Mouse (Mus musculus): ENCODE measurements around the gene Ogfr.

The Ogfr gene

GRCm38 (mm10) chr2:180589123-180589831, at the start of gene Ogfr:
TSS of gene Ogfr (plus strand) at chr2:180589245.
- peak; percentile 84 for DNase-seq (ENCODE audit: low spot score)

GRCm38 (mm10) chr2:180543675-180544074, 45.4 kb upstream of the Ogfr start:
- no peak for DNase-seq (ENCODE audit: low spot score)

GRCm38 (mm10) chr2:180545046-180545445, 44.0 kb upstream of the Ogfr start:
- no peak for DNase-seq (ENCODE audit: low spot score)

- no peak for DNase-seq (ENCODE audit: low spot score)
These were observed 41.5 kb upstream of the Ogfr start for GRCm38 (mm10) chr2:180547384-180548106.

GRCm38 (mm10) chr2:180552340-180552739, 36.7 kb upstream of the Ogfr start:
- DNase-seq (ENCODE audit: low spot score) = no peak

- DNase-seq (ENCODE audit: low spot score) = no peak
These were observed 33.8 kb upstream of the Ogfr start for GRCm38 (mm10) chr2:180555219-180555618.

GRCm38 (mm10) chr2:180556470-180556869, 32.6 kb upstream of the Ogfr start:
- DNase-seq (ENCODE audit: low spot score) = no peak

- no peak for DNase-seq (ENCODE audit: low spot score)
These were observed 28.8 kb upstream of the Ogfr start for GRCm38 (mm10) chr2:180560245-180560644.

GRCm38 (mm10) chr2:180562146-180562545, 26.9 kb upstream of the Ogfr start:
- DNase-seq (ENCODE audit: low spot score) = no peak

- DNase-seq (ENCODE audit: low spot score) = no peak
These were observed 25.7 kb upstream of the Ogfr start for GRCm38 (mm10) chr2:180563296-180563695.

GRCm38 (mm10) chr2:180563841-180564240, 25.2 kb upstream of the Ogfr start:
- no peak for DNase-seq (ENCODE audit: low spot score)

- DNase-seq (ENCODE audit: low spot score) = peak; percentile 47
These were observed 22.7 kb upstream of the Ogfr start for GRCm38 (mm10) chr2:180566240-180566913.

GRCm38 (mm10) chr2:180569028-180569643, 19.9 kb upstream of the Ogfr start:
- no peak for DNase-seq (ENCODE audit: low spot score)

GRCm38 (mm10) chr2:180576482-180576881, 12.6 kb upstream of the Ogfr start:
- DNase-seq (ENCODE audit: low spot score) = no peak

GRCm38 (mm10) chr2:180578686-180579085, 10.4 kb upstream of the Ogfr start:
- DNase-seq (ENCODE audit: low spot score) = peak; percentile 61

- no peak for DNase-seq (ENCODE audit: low spot score)
These were observed 8.0 kb upstream of the Ogfr start, which contains the start of gene Mrgbp for GRCm38 (mm10) chr2:180581002-180581401. TSS of gene Mrgbp (plus strand) at chr2:180581304.

GRCm38 (mm10) chr2:180582481-180583153, 6.4 kb upstream of the Ogfr start:
- peak; percentile 96 for DNase-seq (ENCODE audit: low spot score)

GRCm38 (mm10) chr2:180583154-180583507, 5.9 kb upstream of the Ogfr start:
- peak; percentile 27 for DNase-seq (ENCODE audit: low spot score)

- peak; percentile 40 for DNase-seq (ENCODE audit: low spot score)
These were observed 316 bp upstream of the Ogfr start for GRCm38 (mm10) chr2:180588736-180589122.

- DNase-seq (ENCODE audit: low spot score) = no peak
These were observed 8.4 kb downstream of the Ogfr start, which contains the start of gene Col9a3 for GRCm38 (mm10) chr2:180597490-180597889. TSS of gene Col9a3 (plus strand) at chr2:180597790.

GRCm38 (mm10) chr2:180598157-180598705, 9.2 kb downstream of the Ogfr start:
- no peak for DNase-seq (ENCODE audit: low spot score)

All from T-cell, adult 2 months (primary cell).